ENCODE assay signal across 9 mouse cellular contexts in genomic region chr10:52027161-52028035, GRCm38 (mm10). TPM values are rescaled to one million over a fixed set of nuclear protein-coding genes. Genes with fewer than 3 reads are reported as not detected.
DNase-seq lines count a peak whose midpoint lies in the region; ATAC-seq and TF ChIP-seq lines count a peak whose summit lies in the region.
"Had no signal": no experiment of that assay in that cellular context is flagged by ENCODE, and none has a peak within 500 bp of the region (broad histone marks: within the 10 kb centered on the region; RNA-seq: fewer than 3 reads in every experiment).

No protein-coding gene starts in this region.

- no peak for TF ChIP-seq CTCF in forebrain, postnatal 0 days (IDR thresholded peaks at IDR 0.05; ENCODE audit: low read depth)
- TF ChIP-seq CTCF in cerebellum, adult 2 months (IDR thresholded peaks at IDR 0.05; ENCODE audit: borderline replicate concordance, insufficient read depth, low read depth, low read length): no peak

- no peak for TF ChIP-seq POLR2A in cerebellum, adult 2 months (IDR thresholded peaks at IDR 0.05; ENCODE audit: borderline replicate concordance, insufficient read depth, low read length)

- no peak for DNase-seq in heart, adult 11 months
- DNase-seq in R1 (ENCODE audit: low read depth, low spot score): peak; percentile 10
- DNase-seq in forebrain, postnatal 0 days: peak; percentile 7
- no peak for DNase-seq in c-Kit-positive CD71-positive TER-119-positive erythroid progenitor cells, embryonic 14.5 days (ENCODE audit: low spot score)
- DNase-seq in cerebellum, adult 2 months: no peak

- 1% methylated on average over 60 of the region's 68 CpGs for WGBS in heart, embryonic 11.5 days (ENCODE audit: insufficient replicate concordance)
- 5% methylated on average over 67 of the region's 68 CpGs for WGBS in forebrain, postnatal 0 days
- 2% methylated on average over 67 of the region's 68 CpGs for WGBS in liver, embryonic 16.5 days (ENCODE audit: insufficient replicate concordance)
- WGBS in cerebellum, adult 2 months: 4% methylated on average over 68 of the region's 68 CpGs

- H3K27me3 ChIP-seq in heart, embryonic 11.5 days (ENCODE audit: control insufficient read depth, insufficient read depth, low read length): peaks cover 85% of the 10 kb centered on the region
- H3K27me3 ChIP-seq in forebrain, postnatal 0 days (ENCODE audit: insufficient read depth, low read length): peaks cover 69% of the 10 kb centered on the region
- peaks cover 66% of the 10 kb centered on the region for H3K27me3 ChIP-seq in liver, embryonic 16.5 days (ENCODE audit: control insufficient read depth, insufficient read depth, low read depth, low read length)
- peaks cover 4% of the 10 kb centered on the region; the same call in 1 of the 2 replicates for H3K27me3 ChIP-seq in cerebellum, adult 2 months (ENCODE audit: control insufficient read depth, insufficient read depth, low read length)

- peak overlapping the region; percentile 41 for H3K4me3 ChIP-seq in heart, embryonic 11.5 days (ENCODE audit: low read depth, low read length)
- H3K4me3 ChIP-seq in forebrain, postnatal 0 days (ENCODE audit: low read depth, low read length): peak overlapping the region; percentile 42
- H3K4me3 ChIP-seq in liver, embryonic 16.5 days (ENCODE audit: low read depth, low read length): peak overlapping the region; percentile 21
- no peak overlapping the region for H3K4me3 ChIP-seq in cerebellum, adult 2 months (replicated peaks; ENCODE audit: insufficient read depth, low read depth, low read length)

- H3K9ac ChIP-seq in heart, embryonic 11.5 days (ENCODE audit: low read depth, low read length): no peak overlapping the region
- H3K9ac ChIP-seq in forebrain, postnatal 0 days: peak overlapping the region; percentile 45
- H3K9ac ChIP-seq in liver, embryonic 16.5 days (ENCODE audit: low read depth, low read length): no peak overlapping the region

- H3K4me1 ChIP-seq in heart, embryonic 11.5 days (ENCODE audit: control insufficient read depth, insufficient read depth, low read length): peaks cover 4% of the 10 kb centered on the region; the same call in 1 of the 2 replicates
- H3K4me1 ChIP-seq in forebrain, postnatal 0 days (ENCODE audit: insufficient read depth): no peaks in the 10 kb centered on the region
- H3K4me1 ChIP-seq in liver, embryonic 16.5 days (ENCODE audit: control insufficient read depth, low read depth, low read length): no peaks in the 10 kb centered on the region
- no peaks in the 10 kb centered on the region for H3K4me1 ChIP-seq in cerebellum, adult 2 months (ENCODE audit: control insufficient read depth, insufficient read depth, low read length)

- H3K27ac ChIP-seq in heart, embryonic 11.5 days (ENCODE audit: low read depth, low read length): no peak overlapping the region
- H3K27ac ChIP-seq in forebrain, postnatal 0 days (ENCODE audit: low read depth, low read length): no peak overlapping the region
- no peak overlapping the region for H3K27ac ChIP-seq in liver, embryonic 16.5 days (ENCODE audit: low read length)
- H3K27ac ChIP-seq in cerebellum, adult 2 months (ENCODE audit: insufficient read depth, low read length): no peak overlapping the region

- ATAC-seq in heart, embryonic 11.5 days (replicated peaks; ENCODE audit: insufficient number of reproducible peaks, low FRiP score, low TSS enrichment): peak; percentile 64; the same call in 1 of the 2 replicates
- peak; percentile 72 for ATAC-seq in forebrain, postnatal 0 days
- ATAC-seq in liver, embryonic 16.5 days (ENCODE audit: low read depth): no peak
- no peak for ATAC-seq in megakaryocyte progenitor cell, adult 5-6 weeks (replicated peaks; ENCODE audit: poor library complexity)

- no peaks in the 10 kb centered on the region for H3K36me3 ChIP-seq in heart, embryonic 11.5 days (ENCODE audit: control insufficient read depth, insufficient read depth, low read length)
- no peaks in the 10 kb centered on the region for H3K36me3 ChIP-seq in forebrain, postnatal 0 days (ENCODE audit: insufficient read depth)
- no peaks in the 10 kb centered on the region for H3K36me3 ChIP-seq in liver, embryonic 16.5 days (ENCODE audit: control insufficient read depth, insufficient read depth)
- H3K36me3 ChIP-seq: G1E had no signal

- no peaks in the 10 kb centered on the region for H3K9me3 ChIP-seq in heart, embryonic 11.5 days (replicated peaks; ENCODE audit: control insufficient read depth, low read length)
- no peaks in the 10 kb centered on the region for H3K9me3 ChIP-seq in forebrain, postnatal 0 days (ENCODE audit: low read length)
- H3K9me3 ChIP-seq in liver, embryonic 16.5 days (replicated peaks; ENCODE audit: control insufficient read depth, low read length): no peaks in the 10 kb centered on the region
- H3K9me3 ChIP-seq: G1E had no signal

- peak overlapping the region; percentile 79 for H3K4me2 ChIP-seq in heart, embryonic 11.5 days
- peak overlapping the region; percentile 97 for H3K4me2 ChIP-seq in forebrain, postnatal 0 days (ENCODE audit: low read depth)
- peak overlapping the region; percentile 13; the same call in 1 of the 2 replicates for H3K4me2 ChIP-seq in liver, embryonic 16.5 days (ENCODE audit: low read depth, low read length)

RNA-seq across cellular contexts. Expression of gene Vgll2, which starts 5.1 kb away (rescaled TPM):
- 0.43 and 0.61 TPM in 2 replicates for polyA plus RNA-seq in heart, embryonic 11.5 days (2014; fragmentation: Nextera tagmentation; extraction: Ambion mirVana)
- total RNA-seq in forebrain, postnatal 0 days (2014; rRNA removed): 0.31 and 2.6 TPM in 2 replicates
- 1.9 TPM in 1 of 2 replicates, not detected in the other for polyA plus RNA-seq in forebrain, postnatal 0 days (2015; fragmentation: Nextera tagmentation; extraction: Ambion mirVana)
- polyA plus RNA-seq in liver, embryonic 16.5 days (2015; fragmentation: Nextera tagmentation; extraction: Ambion mirVana): 0.21 and 0.48 TPM in 2 replicates
- total RNA-seq in megakaryocyte progenitor cell, adult 5-6 weeks (2015): not detected in 2 replicates
- not detected in 2 replicates for total RNA-seq in megakaryocyte progenitor cell, adult 5-6 weeks (2017)
- not detected in 2 replicates for polyA plus RNA-seq in cerebellum, adult 2 months (2012; rRNA removed)
- total RNA-seq: G1E had no signal
- polyA plus RNA-seq: G1E had no signal

Comparison
In these comparisons a context has a peak if more than half of its experiments do, and no peak if none do; other contexts are left out.
1. ATAC-seq: peak in heart, embryonic 11.5 days (single experiment) and forebrain, postnatal 0 days (single experiment); none in liver, embryonic 16.5 days (single experiment) and megakaryocyte progenitor cell, adult 5-6 weeks (single experiment).
2. H3K4me2 ChIP-seq: peak in every context shown above with its lines; median percentile 97 in forebrain, postnatal 0 days; 79 in heart, embryonic 11.5 days; 13 in liver, embryonic 16.5 days.
3. DNase-seq: peak in R1 (single experiment) and forebrain, postnatal 0 days (single experiment); none in heart, adult 11 months (single experiment), c-Kit-positive CD71-positive TER-119-positive erythroid progenitor cells, embryonic 14.5 days (single experiment) and cerebellum, adult 2 months (0 of 2).